Mouse (Mus musculus): Measurements from ENCODE around the gene Sirpb1b. TPM values are rescaled to one million over a fixed set of nuclear protein-coding genes. Genes with fewer than 3 reads are reported as not detected.

The Sirpb1b gene
- polyA plus RNA-seq, 1 experiment from 2014 or later = not detected

Other genes starting within 250 kb of the Sirpb1b start
- not detected in 2 replicates for gene Gm9733, start 242.8 kb downstream of the Sirpb1b start, polyA plus RNA-seq (2016; fragmentation: Nextera tagmentation; extraction: Ambion mirVana)
- gene Sirpb1a, start 148.5 kb downstream of the Sirpb1b start, polyA plus RNA-seq (2016; fragmentation: Nextera tagmentation; extraction: Ambion mirVana) = not detected in 2 replicates